Mouse (Mus musculus) layer of hippocampus, adult 6 months (tissue): ENCODE results near the gene Cyp2c37. TPM values are rescaled to one million over a fixed set of nuclear protein-coding genes. Genes with fewer than 3 reads are reported as not detected.

Experiments
- long read RNA-seq, 2 experiments: library from polyadenylated mRNA; unstranded; transcript quantifications; one replicate each; pipeline ENCODE4 v2.0.0; 2019 to 2020
- polyA plus RNA-seq: library from polyadenylated mRNA; unstranded; fragments of <200 nt; fragmentation: Nextera tagmentation; gene quantifications from 2 replicates; pipeline ENCODE4 v1.2.3, GENCODE M21; 2021

The Cyp2c37 gene
- not detected in 2 replicates for polyA plus RNA-seq
- long read RNA-seq, experiment 1 = 0 reads
- long read RNA-seq, experiment 2 = 0 reads

GRCm38 (mm10) chr19:39992140-39992539 lies at the start of gene Cyp2c37:
Gene Cyp2c37 (plus strand): TSS chr19:39992424.

Other genes with a start within 250 kb of the Cyp2c37 start
- gene Cyp2c40, start 179.6 kb upstream of the Cyp2c37 start, polyA plus RNA-seq = not detected in 2 replicates
- not detected in 2 replicates for gene Cyp2c69, start 105.6 kb upstream of the Cyp2c37 start, polyA plus RNA-seq
- not detected in 2 replicates for gene Cyp2c54, start 81.4 kb downstream of the Cyp2c37 start, polyA plus RNA-seq
- gene Cyp2c50, start 97.3 kb downstream of the Cyp2c37 start, polyA plus RNA-seq = not detected in 2 replicates
- not detected in 2 replicates for gene Cyp2c70, start 194.9 kb downstream of the Cyp2c37 start, polyA plus RNA-seq